Mouse (Mus musculus): ENCODE data around the gene Cfap97d2. TPM values are rescaled to one million over a fixed set of nuclear protein-coding genes. Genes with fewer than 3 reads are reported as not detected.
A peak's percentile ranks its signal among the peaks of the same experiment; 100 is the strongest.
"Not testable (repeated sequence)": the region's sequence is repeated elsewhere in the genome, so short reads cannot be mapped to it uniquely, and the experiment has no call there.

Cfap97d2 gene
- total RNA-seq, 2 experiments from 2014 or later, result not detected

- no peak for ATAC-seq (replicated peaks; ENCODE audit: low FRiP score, low TSS enrichment, poor library complexity, severe bottlenecking)
Observed at GRCm38 (mm10) chr8:13725722-13726121, 20.0 kb downstream of the Cfap97d2 start.

GRCm38 (mm10) chr8:13727469-13728094 is 21.9 kb downstream of the Cfap97d2 start:
- ATAC-seq (replicated peaks; ENCODE audit: low FRiP score, low TSS enrichment, poor library complexity, severe bottlenecking), result no peak

GRCm38 (mm10) chr8:13740323-13740770 is 34.7 kb downstream of the Cfap97d2 start:
- ATAC-seq (replicated peaks; ENCODE audit: low FRiP score, low TSS enrichment, poor library complexity, severe bottlenecking), result peak; percentile 65

- ATAC-seq (replicated peaks; ENCODE audit: low FRiP score, low TSS enrichment, poor library complexity, severe bottlenecking), result peak; percentile 89
Observed at GRCm38 (mm10) chr8:13740817-13741613, 35.3 kb downstream of the Cfap97d2 start.

- ATAC-seq (replicated peaks; ENCODE audit: low FRiP score, low TSS enrichment, poor library complexity, severe bottlenecking), result not testable (repeated sequence)
Observed at GRCm38 (mm10) chr8:13746212-13746611, 40.5 kb downstream of the Cfap97d2 start.

- ATAC-seq (replicated peaks; ENCODE audit: low FRiP score, low TSS enrichment, poor library complexity, severe bottlenecking), result no peak
Observed at GRCm38 (mm10) chr8:13747626-13748025, 41.9 kb downstream of the Cfap97d2 start.

- ATAC-seq (replicated peaks; ENCODE audit: low FRiP score, low TSS enrichment, poor library complexity, severe bottlenecking), result peak; percentile 53; the same call in 1 of the 2 replicates
Observed at GRCm38 (mm10) chr8:13753680-13754079, 48.0 kb downstream of the Cfap97d2 start.

GRCm38 (mm10) chr8:13756480-13756879 is 50.8 kb downstream of the Cfap97d2 start:
- no peak for ATAC-seq (replicated peaks; ENCODE audit: low FRiP score, low TSS enrichment, poor library complexity, severe bottlenecking)

- ATAC-seq (replicated peaks; ENCODE audit: low FRiP score, low TSS enrichment, poor library complexity, severe bottlenecking), result peak; percentile 74
Observed at GRCm38 (mm10) chr8:13756982-13757804, 51.5 kb downstream of the Cfap97d2 start, which contains the start of gene Cdc16. Cdc16 (plus strand) TSS chr8:13757676.

GRCm38 (mm10) chr8:13757805-13758727 is 52.4 kb downstream of the Cfap97d2 start:
- peak; percentile 80 for ATAC-seq (replicated peaks; ENCODE audit: low FRiP score, low TSS enrichment, poor library complexity, severe bottlenecking)

GRCm38 (mm10) chr8:13769206-13769605 is 63.5 kb downstream of the Cfap97d2 start:
- no peak for ATAC-seq (replicated peaks; ENCODE audit: low FRiP score, low TSS enrichment, poor library complexity, severe bottlenecking)

GRCm38 (mm10) chr8:13780536-13780935 is 74.8 kb downstream of the Cfap97d2 start:
- no peak for ATAC-seq (replicated peaks; ENCODE audit: low FRiP score, low TSS enrichment, poor library complexity, severe bottlenecking)

GRCm38 (mm10) chr8:13785250-13785763 is 79.6 kb downstream of the Cfap97d2 start, which contains the start of gene Upf3a:
Upf3a (plus strand) TSS chr8:13785615.
- ATAC-seq (replicated peaks; ENCODE audit: low FRiP score, low TSS enrichment, poor library complexity, severe bottlenecking), result peak; percentile 89

GRCm38 (mm10) chr8:13785764-13786299 is 80.1 kb downstream of the Cfap97d2 start:
- ATAC-seq (replicated peaks; ENCODE audit: low FRiP score, low TSS enrichment, poor library complexity, severe bottlenecking), result peak; percentile 75

GRCm38 (mm10) chr8:13789606-13790005 is 83.9 kb downstream of the Cfap97d2 start:
- no peak for ATAC-seq (replicated peaks; ENCODE audit: low FRiP score, low TSS enrichment, poor library complexity, severe bottlenecking)

All from megakaryocyte-erythroid progenitor cell, adult 5-6 weeks (primary cell).